8 mouse cellular contexts compared by ENCODE assay signal in genomic region chr7:45730727-45731431, GRCm38 (mm10). TPM values are rescaled to one million over a fixed set of nuclear protein-coding genes. Genes with fewer than 3 reads are reported as not detected.
DNase-seq lines count a peak whose midpoint lies in the region; ATAC-seq and TF ChIP-seq lines count a peak whose summit lies in the region.

No protein-coding gene starts in this region.

- H3K79me2 ChIP-seq in heart, adult 2 months (replicated peaks; ENCODE audit: control insufficient read depth, insufficient read depth, low read length), result no peaks in the 10 kb centered on the region

- no peak overlapping the region for H3K9ac ChIP-seq in heart, adult 2 months (ENCODE audit: low read depth, low read length)
- H3K9ac ChIP-seq in neural tube, embryonic 11.5 days (ENCODE audit: low read length), result no peak overlapping the region

- no peaks in the 10 kb centered on the region for H3K36me3 ChIP-seq in heart, adult 2 months (ENCODE audit: control insufficient read depth, insufficient read depth, low read length)
- peaks cover 3% of the 10 kb centered on the region; the same call in 1 of the 2 replicates for H3K36me3 ChIP-seq in neural tube, embryonic 11.5 days (ENCODE audit: control insufficient read depth, insufficient read depth, low read length)

- H3K4me2 ChIP-seq in neural tube, embryonic 11.5 days (ENCODE audit: low read depth), result no peak overlapping the region

- 29% methylated on average over 16 of the region's 16 CpGs for WGBS in heart, adult 2 months
- WGBS in neural tube, embryonic 11.5 days, result 18% methylated on average over 16 of the region's 16 CpGs

- no peak for TF ChIP-seq EP300 in heart, adult 2 months (IDR thresholded peaks at IDR 0.05; ENCODE audit: insufficient read depth, low read depth, low read length)

- no peaks in the 10 kb centered on the region for H3K4me1 ChIP-seq in heart, adult 2 months (ENCODE audit: control insufficient read depth, insufficient read depth, low read length)
- H3K4me1 ChIP-seq in neural tube, embryonic 11.5 days (ENCODE audit: control insufficient read depth, insufficient read depth, low read length), result no peaks in the 10 kb centered on the region

- H3K9me3 ChIP-seq in neural tube, embryonic 11.5 days (ENCODE audit: control insufficient read depth, low read length), result no peaks in the 10 kb centered on the region

- ATAC-seq in neural tube, embryonic 11.5 days (ENCODE audit: insufficient read depth, low FRiP score, low TSS enrichment), result no peak

- intact Hi-C loops in heart, adult 2 months (cut with DNase I), result no loop called here

- no peaks in the 10 kb centered on the region for H3K27me3 ChIP-seq in heart, adult 2 months (ENCODE audit: control insufficient read depth, insufficient read depth, low read length)
- no peaks in the 10 kb centered on the region for H3K27me3 ChIP-seq in neural tube, embryonic 11.5 days (ENCODE audit: control insufficient read depth, insufficient read depth, low read length)

- peak; percentile 35 for TF ChIP-seq CTCF in heart, adult 2 months (IDR thresholded peaks at IDR 0.05)

- no peak overlapping the region for H3K27ac ChIP-seq in heart, adult 2 months
- H3K27ac ChIP-seq in neural tube, embryonic 11.5 days (ENCODE audit: low read depth, low read length), result no peak overlapping the region

- DNase-seq in heart, adult 2 months, result no peak
- DNase-seq in heart, adult 11 months, result no peak
- peak; percentile 54 for DNase-seq in Muller cell, postnatal 12 days (ENCODE audit: inconsistent ontology term)
- DNase-seq in heart, postnatal 4 days, result peak; percentile 66
- peak; percentile 73 for DNase-seq in liver
- peak; percentile 72 for DNase-seq in neural tube, embryonic 11.5 days (ENCODE audit: low spot score)
- no peak for DNase-seq in ovary, postnatal 14 days (ENCODE audit: low spot score)
- no peak for DNase-seq in layer of hippocampus, adult 8-10 months (ENCODE audit: low spot score in 2 of 2)

- no peak overlapping the region for H3K4me3 ChIP-seq in heart, adult 2 months
- no peak overlapping the region for H3K4me3 ChIP-seq in neural tube, embryonic 11.5 days (ENCODE audit: low read depth, low read length)

- no peak for TF ChIP-seq POLR2A in heart, adult 2 months (IDR thresholded peaks at IDR 0.05; ENCODE audit: insufficient read depth, low read depth, low read length)

RNA-seq across cellular contexts. Expression of gene Spaca4, which starts 5.3 kb away (rescaled TPM):
- total RNA-seq in heart, adult 2 months (2021), result not detected
- polyA plus RNA-seq in heart, adult 2 months (2012; rRNA removed), result not detected in 2 replicates
- total RNA-seq in heart, postnatal 4 days (2021), result not detected
- not detected in 2 replicates for polyA plus RNA-seq in neural tube, embryonic 11.5 days (2014; fragmentation: Nextera tagmentation; extraction: Ambion mirVana)
- total RNA-seq in layer of hippocampus, adult 8-10 months (2022), result not detected

RNA-seq across cellular contexts. Expression of gene Fam83e, which starts 9.9 kb away (rescaled TPM):
- under 1 TPM; 0.13 to 0.34 TPM for total RNA-seq in heart, adult 2 months (2021)
- polyA plus RNA-seq in heart, adult 2 months (2012; rRNA removed), result 0.64 and 1.1 TPM in 2 replicates
- under 1 TPM; 0.38 to 0.43 TPM for total RNA-seq in heart, postnatal 4 days (2021)
- polyA plus RNA-seq in neural tube, embryonic 11.5 days (2014; fragmentation: Nextera tagmentation; extraction: Ambion mirVana), result 0.28 and 0.42 TPM in 2 replicates
- total RNA-seq in layer of hippocampus, adult 8-10 months (2022), result under 1 TPM in 3 of 4 experiments, not detected in 1; 0.18 to 0.41 (median 0.19) TPM

RNA-seq across cellular contexts. Expression of gene Sphk2, which starts 13.1 kb away (rescaled TPM):
- total RNA-seq in heart, adult 2 months (2021), result 10 to 100 TPM; 15.9 to 18.2 TPM
- 24.1 and 24.9 TPM in 2 replicates for polyA plus RNA-seq in heart, adult 2 months (2012; rRNA removed)
- 10 to 100 TPM; 14.2 to 16.7 TPM for total RNA-seq in heart, postnatal 4 days (2021)
- polyA plus RNA-seq in neural tube, embryonic 11.5 days (2014; fragmentation: Nextera tagmentation; extraction: Ambion mirVana), result 23.7 and 25.3 TPM in 2 replicates
- 10 to 100 TPM; 28.1 to 36.7 (median 32.7) TPM for total RNA-seq in layer of hippocampus, adult 8-10 months (2022)

RNA-seq across cellular contexts. Expression of gene Rpl18, which starts 15.6 kb away (rescaled TPM):
- 100 to 1,000 TPM; 496 to 617 TPM for total RNA-seq in heart, adult 2 months (2021)
- 580 and 697 TPM in 2 replicates for polyA plus RNA-seq in heart, adult 2 months (2012; rRNA removed)
- total RNA-seq in heart, postnatal 4 days (2021), result 100 to 1,000 TPM; 787 to 798 TPM
- 929 and 960 TPM in 2 replicates for polyA plus RNA-seq in neural tube, embryonic 11.5 days (2014; fragmentation: Nextera tagmentation; extraction: Ambion mirVana)
- total RNA-seq in layer of hippocampus, adult 8-10 months (2022), result 100 to 1,000 TPM; 385 to 434 (median 409) TPM

RNA-seq across cellular contexts. Expression of gene Dbp, which starts 26.0 kb away (rescaled TPM):
- total RNA-seq in heart, adult 2 months (2021), result 100 to 1,000 TPM in 1 of 2 experiments, 1 to 10 TPM in 1; 6.4 to 134 TPM
- 49.3 and 93.6 TPM in 2 replicates for polyA plus RNA-seq in heart, adult 2 months (2012; rRNA removed)
- total RNA-seq in heart, postnatal 4 days (2021), result 10 to 100 TPM; 22.6 to 25.1 TPM
- polyA plus RNA-seq in neural tube, embryonic 11.5 days (2014; fragmentation: Nextera tagmentation; extraction: Ambion mirVana), result 3.3 and 3.7 TPM in 2 replicates
- total RNA-seq in layer of hippocampus, adult 8-10 months (2022), result 100 to 1,000 TPM in 2 of 4 experiments, 10 to 100 TPM in 2; 76.7 to 136 (median 109) TPM

Comparison
In these comparisons a context has a peak if more than half of its experiments do, and no peak if none do; other contexts are left out.
1. DNase-seq: peak in Muller cell, postnatal 12 days (single experiment), heart, postnatal 4 days (single experiment), liver (single experiment) and neural tube, embryonic 11.5 days (single experiment); none in heart, adult 2 months (0 of 2), heart, adult 11 months (single experiment), ovary, postnatal 14 days (single experiment) and layer of hippocampus, adult 8-10 months (0 of 2).